Mouse (Mus musculus) neural tube, embryonic 14.5 days (tissue): Measurements from ENCODE around the gene Snx29. TPM values are rescaled to one million over a fixed set of nuclear protein-coding genes. Genes with fewer than 3 reads are reported as not detected.
"Not testable (repeated sequence)": the region's sequence is repeated elsewhere in the genome, so short reads cannot be mapped to it uniquely, and the experiment has no call there.

ENCODE experiments used
- ATAC-seq: fragments of 200-750 bp; cut with Nextera tagmentation; 2 replicates; pipeline ENCODE4 v1.8.0; 2017; ENCODE audit warnings: low read depth, mild to moderate bottlenecking, moderate TSS enrichment, moderate library complexity
- H3K27ac ChIP-seq: fragments of 300-500 bp; sonication (generic); 2 replicates; pipeline ENCODE4 v1.5.1; 2014; ENCODE audit warnings: low read depth, mild to moderate bottlenecking, control low read depth, low read length, moderate library complexity, mixed read lengths
- H3K27me3 ChIP-seq: fragments of 300-500 bp; sonication (generic); 2 replicates; pipeline ENCODE4 v1.6.1; 2014; ENCODE audit warnings: low read length; ENCODE audit not compliant: control insufficient read depth, insufficient read depth
- H3K36me3 ChIP-seq: fragments of 300-500 bp; sonication (generic); 2 replicates; pipeline ENCODE4 v1.6.1; 2014; ENCODE audit warnings: low read length, mixed read lengths; ENCODE audit not compliant: control insufficient read depth, insufficient read depth
- H3K4me1 ChIP-seq: fragments of 300-500 bp; sonication (generic); 2 replicates; pipeline ENCODE4 v1.6.1; 2014; ENCODE audit warnings: low read length; ENCODE audit not compliant: control insufficient read depth, insufficient read depth
- H3K4me2 ChIP-seq: fragments of 300-500 bp; sonication (generic); 2 replicates; pipeline ENCODE4 v1.6.1; 2014; ENCODE audit warnings: mild to moderate bottlenecking, low read depth, low read length, control low read depth
- H3K4me3 ChIP-seq: fragments of 300-500 bp; sonication (generic); 2 replicates; pipeline ENCODE4 v1.5.1; 2014; ENCODE audit warnings: low read depth, low read length, control low read depth, mixed read lengths
- H3K9ac ChIP-seq: fragments of 300-500 bp; sonication (generic); replicated peaks from 2 replicates; pipeline ENCODE4 v1.6.1; 2014; ENCODE audit warnings: low read depth, mild to moderate bottlenecking, control low read depth, low read length, mixed read lengths
- H3K9me3 ChIP-seq: fragments of 300-500 bp; sonication (generic); 2 replicates; pipeline ENCODE4 v1.6.1; 2016; ENCODE audit warnings: low read length; ENCODE audit not compliant: control insufficient read depth
- WGBS: fragments of 180-500 bp; shearing (Covaris S2); extraction: QIAGEN DNeasy Blood & Tissue Kit; methylation state at CpG from one replicate; pipeline ENCODE4 v1.1.7; 2014; 5-methylcytosine and 5-hydroxymethylcytosine counted together
- polyA plus RNA-seq: library from polyadenylated mRNA; unstranded; fragments of >200 nt; fragmentation: Nextera tagmentation; extraction: Ambion mirVana; gene quantifications from 2 replicates; pipeline ENCODE4 v1.2.1, GENCODE M21; 2014

The Snx29 gene
- polyA plus RNA-seq, 1 experiment from 2014 or later: 21.5 TPM

DNA sequence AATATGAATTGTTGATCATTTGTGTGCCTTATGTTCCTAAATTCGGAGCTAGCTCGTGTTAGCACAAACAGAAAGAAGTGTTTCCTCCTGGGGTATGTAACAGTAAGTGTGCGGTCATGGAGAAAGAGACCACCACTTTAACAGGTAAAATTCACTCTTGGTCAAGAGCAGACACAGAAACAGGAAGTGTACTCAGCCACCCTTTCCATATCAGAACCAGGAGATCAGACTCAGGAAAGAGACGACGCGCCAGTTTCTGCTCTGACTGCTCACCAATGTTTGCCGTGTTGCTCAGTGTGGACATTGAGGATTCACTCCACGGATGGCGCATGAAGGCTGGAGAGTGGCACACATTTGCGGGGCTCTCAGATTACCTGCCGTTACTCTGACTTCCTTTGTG, 242.4 kb downstream of the Snx29 start:
- ATAC-seq: no peak
- Histone ChIP-seq H3K4me1 (no peaks in the 10 kb centered on the region), H3K4me2 (no peak overlapping the region), H3K27me3 (no peaks in the 10 kb centered on the region), H3K9ac (no peak overlapping the region), H3K27ac (no peak overlapping the region), H3K36me3 (no peaks in the 10 kb centered on the region), H3K4me3 (no peak overlapping the region), H3K9me3 (no peaks in the 10 kb centered on the region)
- 90% methylated on average over 11 of the region's 11 CpGs for WGBS

DNA sequence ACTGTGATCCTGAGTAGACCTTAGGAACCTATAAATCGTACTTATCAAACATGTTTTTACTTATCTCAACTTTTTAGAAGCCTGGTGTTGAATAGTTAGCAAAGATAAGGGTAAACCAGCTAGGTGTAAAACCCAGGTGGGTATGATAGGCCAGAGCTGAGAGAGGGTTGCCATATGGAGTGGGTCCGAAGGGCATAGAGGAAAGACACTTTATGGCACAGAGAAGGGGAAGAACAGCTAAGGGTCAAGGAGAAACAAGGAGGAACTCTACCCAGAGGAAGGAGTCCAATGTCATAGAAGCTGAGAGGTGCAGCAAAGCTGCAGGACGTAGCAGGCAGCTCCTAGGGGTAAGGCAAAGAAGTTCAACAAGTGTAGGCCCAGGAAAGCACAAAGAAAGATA, 244.9 kb downstream of the Snx29 start:
- H3K4me2 ChIP-seq: no peak overlapping the region
- no peak overlapping the region for H3K27ac ChIP-seq
- H3K9me3 ChIP-seq: no peaks in the 10 kb centered on the region
- H3K27me3 ChIP-seq: no peaks in the 10 kb centered on the region
- no peak overlapping the region for H3K9ac ChIP-seq
- 87% methylated on average over 3 of the region's 3 CpGs for WGBS
- H3K4me1 ChIP-seq: no peaks in the 10 kb centered on the region
- H3K4me3 ChIP-seq: no peak overlapping the region
- ATAC-seq: no peak
- peaks cover 3% of the 10 kb centered on the region; the same call in 1 of the 2 replicates for H3K36me3 ChIP-seq

DNA sequence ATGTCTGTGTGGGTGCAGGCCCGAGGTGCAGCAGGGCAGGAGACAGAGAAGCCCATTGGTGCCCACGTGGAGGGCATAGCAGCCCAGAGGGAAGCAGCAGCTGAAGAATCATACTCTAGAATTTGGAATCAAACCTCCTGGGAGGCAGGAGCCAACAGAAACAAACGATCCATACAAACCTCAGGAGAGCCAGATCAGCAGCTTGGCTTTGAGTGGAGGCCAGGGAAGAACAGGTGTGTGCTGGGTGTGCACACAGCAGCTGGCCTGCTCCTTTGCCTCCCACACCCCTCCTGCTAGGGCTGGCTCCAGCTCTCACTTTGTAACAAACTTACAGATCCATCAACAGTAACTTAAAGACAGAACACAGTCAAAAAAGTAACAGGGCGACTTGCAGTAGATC, 245.4 kb downstream of the Snx29 start:
- 80% methylated on average over 4 of the region's 4 CpGs for WGBS
- no peak overlapping the region for H3K4me2 ChIP-seq
- no peak for ATAC-seq

DNA sequence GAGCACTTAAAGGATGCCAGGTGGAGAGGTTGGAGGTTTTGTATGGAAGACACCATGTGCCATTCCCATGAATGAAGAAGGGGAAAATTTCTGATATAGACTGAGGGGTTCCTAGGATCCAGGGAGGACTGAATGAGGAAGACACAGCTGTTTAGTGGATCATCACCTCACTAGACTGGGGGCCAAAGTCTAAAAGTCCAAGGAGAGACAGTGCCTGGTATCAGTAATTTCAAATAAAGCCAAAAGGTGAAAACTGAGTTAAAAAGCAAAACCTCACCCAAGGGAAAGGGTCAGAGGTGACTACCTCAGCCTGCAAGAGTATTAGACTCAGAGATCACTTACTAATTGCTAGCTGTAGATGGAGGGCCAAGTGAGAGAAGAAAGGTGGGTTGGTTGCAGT, 245.9 kb downstream of the Snx29 start:
- no peak overlapping the region for H3K4me2 ChIP-seq
- peaks cover 3% of the 10 kb centered on the region; the same call in 1 of the 2 replicates for H3K36me3 ChIP-seq
- no peaks in the 10 kb centered on the region for H3K27me3 ChIP-seq
- H3K9me3 ChIP-seq: no peaks in the 10 kb centered on the region
- no peaks in the 10 kb centered on the region for H3K4me1 ChIP-seq
- no peak for ATAC-seq
- no peak overlapping the region for H3K4me3 ChIP-seq
- no peak overlapping the region for H3K9ac ChIP-seq
- no peak overlapping the region for H3K27ac ChIP-seq

More for the DNA sequence above, 245.4 kb downstream of the Snx29 start:
- H3K4me1 ChIP-seq: no peaks in the 10 kb centered on the region
- no peaks in the 10 kb centered on the region for H3K27me3 ChIP-seq
- no peak overlapping the region for H3K9ac ChIP-seq
- H3K27ac ChIP-seq: no peak overlapping the region
- H3K9me3 ChIP-seq: no peaks in the 10 kb centered on the region
- H3K4me3 ChIP-seq: no peak overlapping the region
- peaks cover 3% of the 10 kb centered on the region; the same call in 1 of the 2 replicates for H3K36me3 ChIP-seq

DNA sequence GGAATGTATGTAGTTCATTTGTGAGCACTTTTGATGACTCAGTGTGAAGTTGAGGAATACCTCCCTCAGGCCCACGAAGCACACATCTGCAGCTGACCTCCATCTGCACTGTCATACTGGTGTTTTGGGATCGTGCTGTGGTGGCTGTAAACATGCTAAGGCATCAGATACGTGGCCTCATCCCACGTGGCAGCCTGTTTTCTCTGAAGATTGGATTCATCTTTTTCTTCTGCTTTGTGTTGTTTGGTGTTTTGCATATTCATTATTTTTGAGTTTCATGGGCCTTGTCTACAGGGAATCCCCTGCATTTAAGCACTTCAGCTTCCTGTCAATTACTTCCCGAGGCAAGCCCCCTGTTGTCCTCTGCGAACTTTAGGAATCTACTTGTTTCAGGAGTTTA, 246.4 kb downstream of the Snx29 start:
- ATAC-seq: no peak
- Histone ChIP-seq H3K9ac (no peak overlapping the region), H3K27me3 (no peaks in the 10 kb centered on the region), H3K27ac (no peak overlapping the region), H3K4me3 (no peak overlapping the region), H3K36me3 (peaks cover 3% of the 10 kb centered on the region; the same call in 1 of the 2 replicates), H3K4me1 (no peaks in the 10 kb centered on the region), H3K4me2 (no peak overlapping the region), H3K9me3 (no peaks in the 10 kb centered on the region)
- WGBS: 76% methylated on average over 6 of the region's 6 CpGs

DNA sequence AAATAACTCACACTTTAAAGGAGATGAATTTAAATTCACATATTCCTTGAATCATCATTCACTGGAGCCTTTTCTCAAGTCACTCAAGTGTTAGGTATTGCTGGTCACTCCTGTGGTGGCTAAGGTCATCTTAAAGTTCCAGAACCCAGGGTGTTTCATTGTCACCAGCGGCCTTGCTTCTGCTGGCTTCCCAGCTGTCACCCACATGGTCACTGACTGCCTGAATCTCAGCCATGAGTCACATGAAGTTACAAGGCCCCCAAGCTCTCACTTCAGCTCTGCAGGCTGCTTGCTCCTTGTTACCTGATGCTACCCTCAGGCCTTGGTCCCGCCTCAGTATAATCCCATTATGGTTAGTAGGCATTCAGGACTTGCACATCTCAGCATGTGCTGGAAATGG, 247.4 kb downstream of the Snx29 start:
- Histone ChIP-seq H3K36me3 (peaks cover 3% of the 10 kb centered on the region; the same call in 1 of the 2 replicates), H3K27ac (no peak overlapping the region), H3K4me1 (no peaks in the 10 kb centered on the region), H3K9me3 (no peaks in the 10 kb centered on the region), H3K9ac (no peak overlapping the region), H3K27me3 (no peaks in the 10 kb centered on the region), H3K4me3 (no peak overlapping the region), H3K4me2 (no peak overlapping the region)
- ATAC-seq: no peak
- WGBS: 87% methylated on average over 2 of the region's 2 CpGs

DNA sequence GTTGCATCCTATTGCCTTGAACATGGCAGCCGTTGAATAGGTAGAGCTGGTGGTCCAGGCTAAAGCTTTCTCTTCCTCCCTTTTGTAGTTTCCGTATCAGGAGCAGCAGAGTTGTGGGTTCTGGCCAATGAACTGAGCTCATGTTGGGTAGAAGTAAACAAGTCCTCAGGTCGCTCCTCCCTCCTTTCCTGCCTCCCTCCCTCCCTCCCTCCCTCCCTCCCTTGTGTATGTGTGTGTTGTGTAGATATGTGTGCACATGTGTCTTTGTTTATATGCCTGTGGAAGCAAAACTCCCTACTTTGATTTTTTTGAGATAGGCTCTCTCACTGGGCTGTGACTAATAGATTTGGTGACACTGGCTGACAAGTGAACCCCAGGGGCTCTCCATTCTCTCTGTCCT, 251.8 kb downstream of the Snx29 start:
- WGBS: 90% methylated on average over 3 of the region's 3 CpGs
- no peak for ATAC-seq

DNA sequence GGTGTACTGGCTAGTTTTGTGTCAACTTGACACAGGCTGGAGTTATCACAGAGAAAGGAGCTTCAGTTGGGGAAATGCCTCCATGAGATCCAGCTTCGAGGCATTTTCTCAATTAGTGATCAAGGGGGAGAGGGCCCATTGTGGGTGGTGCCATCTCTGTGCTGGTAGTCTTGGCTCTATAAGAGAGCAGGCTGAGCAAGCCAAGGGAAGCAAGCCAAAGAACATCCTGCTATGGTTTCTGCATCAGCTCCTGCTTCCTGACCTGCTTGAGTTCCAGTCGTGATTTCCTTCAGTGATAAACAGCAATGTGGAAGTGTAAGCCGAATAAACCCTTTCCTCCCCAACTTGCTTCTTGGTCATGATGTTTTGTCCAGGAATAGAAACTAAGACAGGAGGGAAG, 253.0 kb downstream of the Snx29 start:
- not testable (repeated sequence) for H3K27me3 ChIP-seq, H3K9ac ChIP-seq, H3K9me3 ChIP-seq, H3K4me1 ChIP-seq, H3K4me2 ChIP-seq, H3K27ac ChIP-seq, ATAC-seq, H3K4me3 ChIP-seq, H3K36me3 ChIP-seq
- 81% methylated on average over 3 of the region's 3 CpGs for WGBS

More for the DNA sequence above, 251.8 kb downstream of the Snx29 start:
- H3K9me3 ChIP-seq: no peaks in the 10 kb centered on the region
- no peaks in the 10 kb centered on the region for H3K27me3 ChIP-seq
- H3K4me1 ChIP-seq: no peaks in the 10 kb centered on the region
- no peak overlapping the region for H3K4me3 ChIP-seq
- H3K36me3 ChIP-seq: peaks cover 3% of the 10 kb centered on the region; the same call in 1 of the 2 replicates
- no peak overlapping the region for H3K4me2 ChIP-seq
- H3K27ac ChIP-seq: no peak overlapping the region
- no peak overlapping the region for H3K9ac ChIP-seq

DNA sequence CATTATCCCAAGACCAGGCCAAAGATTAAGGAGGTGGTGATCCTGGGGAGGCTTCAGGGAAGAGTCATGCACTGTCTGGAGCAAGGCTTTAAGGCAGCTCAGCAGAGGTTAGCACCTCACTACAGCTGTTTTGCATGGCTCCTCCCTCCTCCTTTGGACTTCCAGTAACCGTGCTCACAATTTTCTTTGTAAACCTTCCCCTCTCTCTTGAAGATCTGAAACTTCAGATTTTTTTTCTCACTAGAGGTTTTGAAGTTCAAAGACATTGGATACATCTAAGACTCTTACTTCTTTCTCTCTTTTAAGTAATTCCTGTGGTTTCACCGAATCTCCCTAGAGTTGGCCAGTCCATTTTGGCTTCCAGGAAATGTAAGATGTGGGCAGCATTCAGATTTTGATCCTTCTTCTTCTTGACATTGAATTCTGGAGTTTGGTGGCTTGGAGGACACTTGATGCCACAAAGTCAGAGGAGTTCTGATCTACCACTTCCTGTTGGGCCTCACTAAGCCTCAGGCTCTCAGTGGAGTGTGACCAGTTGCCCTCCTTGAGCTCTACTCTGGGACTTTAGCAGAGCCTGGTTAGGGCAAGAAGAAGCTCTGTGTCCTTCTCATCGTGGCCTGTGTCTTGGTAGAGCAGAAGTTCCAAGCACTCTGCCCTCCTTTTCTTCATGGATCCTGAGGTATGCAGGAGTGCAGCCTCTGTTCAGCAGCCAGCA, 255.0 kb downstream of the Snx29 start:
- no peak overlapping the region for H3K4me3 ChIP-seq
- no peak overlapping the region for H3K4me2 ChIP-seq
- no peak overlapping the region for H3K27ac ChIP-seq
- H3K27me3 ChIP-seq: no peaks in the 10 kb centered on the region
- H3K4me1 ChIP-seq: no peaks in the 10 kb centered on the region
- no peak for ATAC-seq
- H3K9ac ChIP-seq: no peak overlapping the region
- WGBS: 86% methylated on average over 3 of the region's 3 CpGs
- no peaks in the 10 kb centered on the region for H3K9me3 ChIP-seq
- H3K36me3 ChIP-seq: no peaks in the 10 kb centered on the region
